Mouse (Mus musculus) natural killer cell, adult 2 months (primary cell): Measurements from ENCODE around the gene Gm10428.
A peak's percentile ranks its signal among the peaks of the same experiment; 100 is the strongest.

ENCODE experiments used
- DNase-seq, 2 experiments: peaks; one replicate each; pipeline ENCODE4 v3.0.0; 2022; ENCODE audit warnings: low spot score in 2 of 2

The Gm10428 gene

DNA sequence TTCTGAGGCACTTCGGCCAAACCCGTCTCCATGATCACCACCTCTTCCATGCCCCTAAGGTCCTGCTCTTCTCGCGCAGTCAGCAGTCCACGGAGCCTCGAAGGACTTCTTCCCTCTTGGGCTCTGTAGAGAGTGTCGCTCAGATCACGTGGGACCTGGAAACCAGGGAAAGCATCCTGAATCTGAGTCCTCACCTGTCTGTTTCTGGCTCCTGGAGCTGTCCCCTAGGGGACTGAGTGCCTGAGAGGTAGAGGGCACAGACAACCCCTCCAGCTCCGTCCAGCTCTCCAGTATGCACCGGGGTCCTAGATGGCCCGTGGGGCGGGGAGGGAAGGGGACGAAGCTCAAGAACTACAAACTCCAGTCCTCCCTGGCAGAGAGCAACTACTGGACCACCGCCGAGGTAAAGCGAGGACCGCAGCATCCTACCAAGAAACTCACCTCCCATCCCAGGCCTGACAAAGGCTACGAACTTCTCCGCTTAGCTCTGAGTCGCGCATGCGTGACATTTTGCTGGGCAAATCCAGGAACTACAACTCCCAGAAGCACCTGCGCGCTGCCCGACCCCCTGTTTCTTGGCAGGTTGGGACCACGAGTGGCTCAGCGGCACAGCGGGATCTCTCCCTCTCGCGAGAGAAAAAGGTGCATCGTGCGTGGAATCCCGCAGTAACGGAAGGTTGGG lies 36.2 kb downstream of the Gm10428 start, which contains the start of gene Zfp286:
Zfp286 (minus strand) TSS at position 528 of the 682 bp plus-strand sequence.
- peak; percentile 34 to 63 for DNase-seq

DNA sequence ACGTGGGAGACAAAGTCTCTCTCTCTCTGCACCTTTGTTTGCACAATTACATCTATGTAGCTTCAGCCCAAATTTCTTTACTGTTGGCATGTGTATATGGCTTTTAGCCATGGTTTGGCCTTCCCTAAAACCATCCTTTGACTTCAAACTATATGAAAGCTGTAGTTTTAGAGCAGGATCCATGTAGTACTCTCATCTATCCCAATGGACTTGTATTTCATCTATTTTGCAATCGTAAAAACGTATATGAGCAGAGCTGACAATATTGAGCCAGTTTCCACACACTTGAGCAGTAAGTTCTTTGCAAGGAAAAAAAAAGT lies 36.7 kb downstream of the Gm10428 start:
- DNase-seq = no peak
